Mouse (Mus musculus): Measurements from ENCODE around the gene Olfr822.
"Not testable (repeated sequence)": the region's sequence is repeated elsewhere in the genome, so short reads cannot be mapped to it uniquely, and the experiment has no call there.

Gene Olfr822

DNA sequence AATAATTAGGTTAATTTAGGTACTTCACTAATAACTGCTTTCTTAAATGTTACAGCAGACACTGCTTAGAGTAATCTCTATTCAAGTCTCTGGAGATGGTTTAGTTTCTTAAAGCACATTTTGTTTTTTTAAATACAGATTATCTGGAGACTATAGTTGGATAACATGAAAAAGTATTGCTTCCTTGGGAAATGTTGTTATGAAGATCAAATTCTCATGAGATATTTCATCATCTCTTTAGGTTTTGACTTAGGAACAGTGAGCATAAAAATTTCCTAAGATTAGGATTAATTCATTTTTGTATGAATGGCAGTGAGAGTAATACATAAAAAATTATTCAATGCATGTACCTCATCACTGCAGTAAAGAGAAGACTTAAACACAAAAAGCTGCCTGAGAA, at the start of gene Olfr822:
Gene Olfr822 (plus strand): TSS at position 301 of the 400 bp plus-strand sequence.
- DNase-seq = no peak

DNA sequence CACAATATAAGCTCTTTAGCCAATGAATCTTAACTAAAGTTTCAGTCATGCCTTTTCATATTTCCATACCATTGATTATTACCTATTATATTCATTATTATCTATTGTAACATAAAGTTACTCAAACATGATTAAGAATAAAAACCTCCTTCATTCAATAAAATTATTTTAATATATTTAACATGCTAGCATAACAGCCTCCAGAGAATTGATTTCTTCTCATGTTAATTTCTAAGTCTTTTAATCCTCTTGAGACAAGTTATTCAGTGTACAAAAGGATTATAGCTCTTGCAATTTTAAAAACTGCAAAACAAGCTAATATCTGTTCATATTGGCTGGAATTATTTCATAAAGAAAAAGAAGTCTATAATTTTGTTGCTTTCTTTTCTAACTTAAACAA, 41.0 kb upstream of the Olfr822 start, which contains the start of gene Olfr821:
Gene Olfr821 (plus strand): TSS at position 301 of the 400 bp plus-strand sequence.
- no peak for DNase-seq

DNA sequence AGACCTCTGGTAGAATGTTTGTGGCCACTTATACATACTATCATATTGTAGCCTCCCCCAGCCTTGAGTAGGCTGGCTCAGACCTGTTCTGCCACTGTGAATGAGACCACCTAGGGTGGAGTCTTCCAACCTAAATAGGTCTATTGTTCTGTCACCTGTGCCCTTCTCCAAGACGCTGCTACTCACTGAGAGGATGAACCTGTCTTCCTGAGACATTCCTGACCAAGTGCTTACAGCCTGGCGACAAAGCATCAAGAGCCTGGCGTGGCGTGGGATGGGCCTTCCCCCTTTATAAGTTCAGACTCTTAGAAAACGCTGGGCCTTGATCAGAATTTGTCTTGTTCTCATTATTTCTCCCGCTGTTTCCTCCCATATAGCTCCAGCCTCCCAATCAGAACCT, 33.9 kb upstream of the Olfr822 start:
- no peak for DNase-seq

DNA sequence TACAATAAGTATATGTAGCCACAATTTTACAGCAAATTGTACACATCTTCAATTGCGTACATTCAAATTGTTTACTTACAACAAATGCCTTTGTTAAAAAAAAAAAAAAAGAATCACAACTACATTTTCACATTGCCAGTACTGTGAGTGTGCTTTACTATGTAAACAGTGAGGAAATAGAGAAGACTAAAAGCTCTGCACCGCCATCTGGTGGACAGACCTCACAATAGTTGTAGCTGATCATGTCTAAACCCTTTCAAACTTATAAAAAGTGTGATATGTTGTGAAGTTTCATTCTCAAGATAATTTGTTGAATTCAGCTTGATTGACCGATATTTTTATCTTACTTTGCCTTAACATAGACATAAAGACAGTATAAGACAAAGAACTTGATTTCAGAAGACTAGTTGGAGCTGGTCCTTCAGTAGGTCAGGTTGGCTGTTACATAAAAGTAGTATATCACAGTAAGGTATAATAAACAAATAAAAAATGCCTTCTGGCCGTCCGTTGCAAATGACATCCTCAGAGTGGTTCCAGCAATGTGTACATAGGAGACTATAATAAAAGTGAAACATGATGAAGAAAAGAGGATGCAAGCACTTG, 21.9 kb downstream of the Olfr822 start:
- no peak for DNase-seq

DNA sequence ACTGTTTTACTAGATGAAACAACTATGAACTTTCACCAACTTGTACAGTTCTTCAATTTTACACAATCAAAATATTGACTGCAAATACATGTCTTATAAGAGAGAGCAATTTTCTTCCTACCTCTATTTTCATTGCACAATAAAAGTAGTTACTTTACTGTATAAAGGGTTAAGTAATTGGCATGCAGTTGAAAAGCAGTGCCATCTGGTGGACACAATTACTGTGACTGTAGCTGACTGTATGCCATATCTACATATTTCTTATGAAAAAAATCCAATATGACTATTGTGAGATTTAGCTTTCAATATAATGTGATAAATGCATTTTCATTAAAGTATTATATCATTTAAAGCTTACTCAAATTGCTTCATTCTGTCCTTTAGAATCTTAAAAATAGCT, 25.1 kb downstream of the Olfr822 start:
- no peak for DNase-seq

DNA sequence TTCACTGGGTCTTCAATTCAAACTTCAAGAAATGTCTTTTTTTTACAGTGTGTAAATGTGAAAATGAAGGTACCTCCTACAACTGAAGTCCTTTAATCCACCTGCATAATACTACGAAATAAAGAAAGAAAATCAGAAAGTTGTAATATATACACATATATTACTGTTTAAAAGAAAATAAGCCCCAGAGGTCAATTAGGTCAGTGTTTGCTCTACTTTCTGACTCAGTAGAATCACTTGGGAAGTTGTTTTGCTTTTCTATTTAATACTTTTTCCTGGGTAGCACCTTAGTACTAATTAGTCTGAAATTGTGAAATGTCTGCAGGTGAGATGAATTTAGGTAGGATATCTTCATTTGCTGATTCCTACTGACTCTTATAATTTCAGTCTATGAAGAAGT, 44.3 kb downstream of the Olfr822 start, which contains the start of gene Olfr823:
Gene Olfr823 (minus strand): TSS at position 101 of the 400 bp plus-strand sequence.
- DNase-seq = not testable (repeated sequence)

DNA sequence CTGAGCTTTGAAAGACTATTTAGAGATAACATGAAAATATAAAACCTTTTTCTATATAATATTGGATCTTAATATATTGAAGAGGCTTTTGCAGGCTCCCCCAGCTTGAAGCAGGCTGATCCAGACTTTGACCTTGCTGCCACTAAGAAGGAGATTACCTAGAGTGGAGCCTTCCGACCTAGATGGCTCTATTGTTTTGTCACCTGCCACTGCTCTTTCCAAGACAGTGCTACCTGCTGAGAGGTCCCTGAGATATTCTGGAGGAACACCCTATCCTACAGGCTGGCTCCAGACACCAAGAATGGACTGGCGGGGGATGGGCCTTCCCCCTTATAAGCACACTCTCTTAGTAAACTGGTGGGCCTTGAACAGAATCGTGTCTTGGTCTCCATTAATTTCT, 45.0 kb downstream of the Olfr822 start:
- not testable (repeated sequence) for DNase-seq

Measured in B cell, adult 2 months (primary cell).